In the genomic region with DNA sequence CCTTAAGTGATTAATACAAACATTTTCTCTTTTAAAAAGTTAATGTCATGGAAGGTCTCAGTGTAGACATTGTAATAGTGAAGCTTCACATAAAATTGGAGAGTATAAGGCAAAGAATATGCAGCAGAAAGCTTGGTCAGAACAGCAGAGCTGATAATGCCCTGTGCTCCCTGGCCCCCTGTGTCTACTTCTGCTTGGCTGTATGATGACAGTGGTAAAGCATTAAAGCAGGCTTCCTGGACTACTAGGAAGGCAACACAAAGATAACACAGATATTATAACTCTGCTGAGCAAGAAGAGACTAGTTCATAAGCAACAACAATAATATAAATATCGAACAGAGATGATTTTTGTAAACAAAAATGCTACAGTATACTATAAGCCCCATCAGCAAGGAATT, we compare ENCODE assay signal across 20 mouse cellular contexts.
DNase-seq lines count a peak whose midpoint lies in the region; TF ChIP-seq lines count a peak whose summit lies in the region.
"Had no signal": no experiment of that assay in that cellular context is flagged by ENCODE, and none has a peak within 500 bp of the region (broad histone marks: within the 10 kb centered on the region; RNA-seq: fewer than 3 reads in every experiment).

No protein-coding gene starts in this region.

- peak; percentile 66 for DNase-seq in MEL (ENCODE audit: low read depth, low spot score)
- peak; percentile 34 for DNase-seq in MEL-GATA-1-ER (ENCODE audit: extremely low read depth, low read depth)
- no peak for DNase-seq in kidney, adult 2 months
- DNase-seq in thymus, postnatal 36 days = no peak
- no peak for DNase-seq in gastrocnemius, adult 8-10 months (ENCODE audit: low spot score in 2 of 2)
- DNase-seq: adrenal gland, adult 2 months; adrenal gland, postnatal 10 days; adrenal gland, postnatal 25 days; cerebellum, adult 11-12 months; cerebellum, adult 2 months; cerebellum, adult 9-10 months; cerebellum, postnatal 10 days; cerebellum, postnatal 25 days; embryo, embryonic 11 days; forebrain, postnatal 0 days had no signal

- peaks cover 6 to 14% of the 10 kb centered on the region in 2 experiments for H3K4me1 ChIP-seq in MEL (ENCODE audit: control insufficient read depth in 1 of 2, insufficient read depth in 2 of 2, low read length in 2 of 2)
- no peaks in the 10 kb centered on the region; the same call in 1 of the 2 replicates for H3K4me1 ChIP-seq in embryonic fibroblast, embryonic 13.5 days (ENCODE audit: control insufficient read depth, insufficient read depth, low read length)
- no peaks in the 10 kb centered on the region for H3K4me1 ChIP-seq in kidney, adult 2 months (ENCODE audit: control insufficient read depth, insufficient read depth, low read length)
- H3K4me1 ChIP-seq: embryonic facial prominence, embryonic 13.5 days; embryonic facial prominence, embryonic 15.5 days had no signal

- no peaks in the 10 kb centered on the region for H3K27me3 ChIP-seq in MEL (ENCODE audit: control insufficient read depth in 1 of 2, insufficient read depth in 2 of 2, low read length in 2 of 2)
- no peaks in the 10 kb centered on the region for H3K27me3 ChIP-seq in kidney, adult 2 months (replicated peaks; ENCODE audit: control insufficient read depth, insufficient read depth, low read length)
- H3K27me3 ChIP-seq: embryonic facial prominence, embryonic 13.5 days; embryonic facial prominence, embryonic 15.5 days; forebrain, embryonic 13.5 days; forebrain, embryonic 15.5 days had no signal

- peak overlapping the region; percentile 35 for H3K9ac ChIP-seq in MEL (ENCODE audit: control insufficient read depth, low read depth, low read length, poor library complexity, severe bottlenecking)
- H3K9ac ChIP-seq: embryonic facial prominence, embryonic 13.5 days; embryonic facial prominence, embryonic 15.5 days; forebrain, embryonic 13.5 days; forebrain, embryonic 15.5 days; forebrain, postnatal 0 days had no signal

- H3K79me2 ChIP-seq in MEL (ENCODE audit: control insufficient read depth, insufficient read depth, low read length, poor library complexity) = no peaks in the 10 kb centered on the region

- peak overlapping the region; percentile 78 for H3K27ac ChIP-seq in MEL (ENCODE audit: control insufficient read depth, low read depth, low read length)
- H3K27ac ChIP-seq in embryonic fibroblast, embryonic 13.5 days (ENCODE audit: insufficient read depth, low read length) = peak overlapping the region; percentile 56; the same call in 1 of the 2 replicates
- H3K27ac ChIP-seq in kidney, adult 2 months (ENCODE audit: insufficient read depth, low read depth, low read length) = no peak overlapping the region
- H3K27ac ChIP-seq: embryonic facial prominence, embryonic 13.5 days; embryonic facial prominence, embryonic 15.5 days; forebrain, embryonic 13.5 days; forebrain, embryonic 15.5 days had no signal

- no peak for TF ChIP-seq RAD21 in MEL (IDR thresholded peaks at IDR 0.05; ENCODE audit: low read depth, low read length)

- no peaks in the 10 kb centered on the region for H3K9me3 ChIP-seq in MEL (replicated peaks; ENCODE audit: insufficient read depth, low read length)
- H3K9me3 ChIP-seq: embryonic facial prominence, embryonic 13.5 days; embryonic facial prominence, embryonic 15.5 days; forebrain, embryonic 13.5 days; forebrain, embryonic 15.5 days had no signal

- peaks cover 0 to 13% of the 10 kb centered on the region in 2 experiments; a peak in 2 of 4 replicates for H3K36me3 ChIP-seq in MEL (ENCODE audit: control insufficient read depth in 1 of 2, insufficient read depth in 2 of 2, low read length in 2 of 2)
- H3K36me3 ChIP-seq in kidney, adult 2 months (ENCODE audit: control insufficient read depth, insufficient read depth, low read length) = no peaks in the 10 kb centered on the region
- H3K36me3 ChIP-seq: embryonic facial prominence, embryonic 13.5 days; embryonic facial prominence, embryonic 15.5 days; forebrain, embryonic 15.5 days had no signal

- TF ChIP-seq EP300 in MEL (IDR thresholded peaks at IDR 0.05; ENCODE audit: low read depth in 1 of 2, low read length in 2 of 2) = peak; percentile 22 to 24; a peak in 2 of 4 replicates

- no peak for TF ChIP-seq CTCF in MEL (IDR thresholded peaks at IDR 0.05 in 2 of 3, conservative IDR thresholded peaks at IDR 0.05 in 1 of 3; ENCODE audit: control insufficient read depth in 1 of 3, insufficient read depth in 1 of 3, low read depth in 2 of 3, low read length in 3 of 3, poor library complexity in 1 of 3, severe bottlenecking in 1 of 3)
- no peak for TF ChIP-seq CTCF in embryonic fibroblast, embryonic 13.5 days (IDR thresholded peaks at IDR 0.05; ENCODE audit: borderline replicate concordance, insufficient read depth, low read length)
- no peak for TF ChIP-seq CTCF in kidney, adult 2 months (conservative IDR thresholded peaks at IDR 0.05; ENCODE audit: insufficient read depth, insufficient read length, low read depth, low read length)

- no peak overlapping the region for H3K4me3 ChIP-seq in MEL (ENCODE audit: control insufficient read depth in 1 of 2, insufficient read depth in 1 of 2, low read depth in 2 of 2, low read length in 2 of 2)
- H3K4me3 ChIP-seq in embryonic fibroblast, embryonic 13.5 days (ENCODE audit: insufficient read depth, low read length) = no peak overlapping the region
- H3K4me3 ChIP-seq in kidney, adult 2 months (ENCODE audit: insufficient read depth, low read depth, low read length) = no peak overlapping the region
- H3K4me3 ChIP-seq: embryonic facial prominence, embryonic 13.5 days; embryonic facial prominence, embryonic 15.5 days; forebrain, embryonic 13.5 days; forebrain, embryonic 15.5 days had no signal

- no peak for TF ChIP-seq POLR2A in MEL (IDR thresholded peaks at IDR 0.05; ENCODE audit: control insufficient read depth in 1 of 2, insufficient read depth in 1 of 2, low read depth in 1 of 2, low read length in 2 of 2, poor library complexity in 1 of 2)
- no peak for TF ChIP-seq POLR2A in embryonic fibroblast, embryonic 13.5 days (IDR thresholded peaks at IDR 0.05; ENCODE audit: low read depth, low read length)
- TF ChIP-seq POLR2A in kidney, adult 2 months (IDR thresholded peaks at IDR 0.05; ENCODE audit: low read depth, low read length) = no peak

- 93% methylated on average over 1 of the region's 1 CpGs for WGBS in kidney, adult 2 months

TF ChIP-seq in MEL, 35 proteins besides CTCF, POLR2A, EP300 and RAD21:
- TF ChIP-seq RCOR1 (IDR thresholded peaks at IDR 0.05; ENCODE audit: low read depth, low read length) (0 out of 2 replicates have a peak, but pooled peaks have one; percentile 11), E2F4 (IDR thresholded peaks at IDR 0.05; ENCODE audit: borderline replicate concordance, low read depth, low read length) (no peak), GATA1 (IDR thresholded peaks at IDR 0.05; ENCODE audit: low read depth, low read length) (peak; percentile 56; the same call in 1 of the 2 replicates)

Comparison
In these comparisons a context has a peak if more than half of its experiments do, and no peak if none do; other contexts are left out.
1. DNase-seq: peak in MEL (single experiment) and MEL-GATA-1-ER (single experiment); none in kidney, adult 2 months (single experiment), thymus, postnatal 36 days (0 of 2) and gastrocnemius, adult 8-10 months (0 of 2).